Mouse (Mus musculus) stomach, embryonic 14.5 days (tissue): ENCODE data around the gene Dync1i2. TPM values are rescaled to one million over a fixed set of nuclear protein-coding genes. Genes with fewer than 3 reads are reported as not detected.

ENCODE experiments used
- ATAC-seq: fragments of 200-750 bp; cut with Nextera tagmentation; 2 replicates; pipeline ENCODE4 v1.8.0; 2017; ENCODE audit warnings: low read depth, moderate TSS enrichment; ENCODE audit not compliant: insufficient number of reproducible peaks, insufficient read depth, low FRiP score
- H3K27ac ChIP-seq: fragments of 300-500 bp; sonication (generic); 2 replicates; pipeline ENCODE4 v1.5.1; 2014; ENCODE audit warnings: mild to moderate bottlenecking, low read length, moderate library complexity, mixed read lengths
- H3K27me3 ChIP-seq: fragments of 300-500 bp; sonication (generic); 2 replicates; pipeline ENCODE4 v1.6.1; 2014; ENCODE audit warnings: low read length, control low read depth, mixed read lengths; ENCODE audit not compliant: control insufficient read depth, insufficient read depth
- H3K36me3 ChIP-seq: fragments of 300-500 bp; sonication (generic); 2 replicates; pipeline ENCODE4 v1.6.1; 2014; ENCODE audit warnings: mild to moderate bottlenecking, control low read depth, low read length, moderate library complexity, mixed read lengths; ENCODE audit not compliant: control insufficient read depth, insufficient read depth
- H3K4me1 ChIP-seq: fragments of 300-500 bp; sonication (generic); 2 replicates; pipeline ENCODE4 v1.6.1; 2014; ENCODE audit warnings: low read length, control low read depth, mixed read lengths; ENCODE audit not compliant: control insufficient read depth, insufficient read depth
- H3K4me2 ChIP-seq: fragments of 300-500 bp; sonication (generic); replicated peaks from 2 replicates; pipeline ENCODE4 v1.6.1; 2014; ENCODE audit warnings: low read depth, low read length, control low read depth
- H3K4me3 ChIP-seq: fragments of 300-500 bp; sonication (generic); 2 replicates; pipeline ENCODE4 v1.5.1; 2014; ENCODE audit warnings: low read depth, low read length, control low read depth
- H3K9ac ChIP-seq: fragments of 300-500 bp; sonication (generic); replicated peaks from 2 replicates; pipeline ENCODE4 v1.6.1; 2014; ENCODE audit warnings: low read depth, mild to moderate bottlenecking, control low read depth, low read length, moderate library complexity, mixed read lengths
- H3K9me3 ChIP-seq: fragments of 300-500 bp; sonication (generic); 2 replicates; pipeline ENCODE4 v1.6.1; 2016; ENCODE audit warnings: low read depth, low read length, control low read depth; ENCODE audit not compliant: control insufficient read depth
- WGBS: fragments of 180-500 bp; shearing (Covaris S2); extraction: QIAGEN DNeasy Blood & Tissue Kit; methylation state at CpG from one replicate; pipeline ENCODE4 v1.1.7; 2014; 5-methylcytosine and 5-hydroxymethylcytosine counted together
- polyA plus RNA-seq: library from polyadenylated mRNA; unstranded; fragments of >200 nt; fragmentation: Nextera tagmentation; extraction: Ambion mirVana; gene quantifications from 2 replicates; pipeline ENCODE4 v1.2.1, GENCODE M21; 2014

Gene Dync1i2
- polyA plus RNA-seq, 1 experiment from 2014 or later: 100 TPM

GRCm38 (mm10) chr2:71196947-71197346 is 14.6 kb upstream of the Dync1i2 start:
- H3K9me3 ChIP-seq: no peaks in the 10 kb centered on the region
- no peak overlapping the region for H3K27ac ChIP-seq
- WGBS: 56% methylated on average over 4 of the region's 4 CpGs
- no peaks in the 10 kb centered on the region for H3K27me3 ChIP-seq
- no peak overlapping the region for H3K9ac ChIP-seq
- H3K4me1 ChIP-seq: peaks cover 3% of the 10 kb centered on the region; the same call in 1 of the 2 replicates
- no peak overlapping the region for H3K4me2 ChIP-seq
- no peak for ATAC-seq
- no peak overlapping the region for H3K4me3 ChIP-seq
- no peaks in the 10 kb centered on the region for H3K36me3 ChIP-seq

- WGBS: 63% methylated on average over 3 of the region's 3 CpGs
- H3K4me1 ChIP-seq: no peaks in the 10 kb centered on the region; the same call in 1 of the 2 replicates
- no peak overlapping the region for H3K9ac ChIP-seq
- H3K4me3 ChIP-seq: no peak overlapping the region
- ATAC-seq: no peak
- no peaks in the 10 kb centered on the region for H3K9me3 ChIP-seq
- no peak overlapping the region for H3K4me2 ChIP-seq
- H3K36me3 ChIP-seq: no peaks in the 10 kb centered on the region
- H3K27ac ChIP-seq: no peak overlapping the region
- no peaks in the 10 kb centered on the region for H3K27me3 ChIP-seq
Measured at GRCm38 (mm10) chr2:71198907-71199306, 12.6 kb upstream of the Dync1i2 start.

- no peaks in the 10 kb centered on the region; the same call in 1 of the 2 replicates for H3K4me1 ChIP-seq
- no peak overlapping the region for H3K27ac ChIP-seq
- no peaks in the 10 kb centered on the region for H3K36me3 ChIP-seq
- WGBS: 58% methylated on average over 4 of the region's 4 CpGs
- no peak overlapping the region for H3K9ac ChIP-seq
- no peak overlapping the region for H3K4me2 ChIP-seq
- H3K4me3 ChIP-seq: no peak overlapping the region
- H3K9me3 ChIP-seq: no peaks in the 10 kb centered on the region
- H3K27me3 ChIP-seq: no peaks in the 10 kb centered on the region
- ATAC-seq: no peak
Measured at GRCm38 (mm10) chr2:71200485-71200884, 11.0 kb upstream of the Dync1i2 start.

GRCm38 (mm10) chr2:71201886-71202285 is 9.6 kb upstream of the Dync1i2 start:
- Histone ChIP-seq H3K4me2 (no peak overlapping the region), H3K4me1 (no peaks in the 10 kb centered on the region; the same call in 1 of the 2 replicates), H3K9ac (no peak overlapping the region), H3K27me3 (no peaks in the 10 kb centered on the region), H3K27ac (no peak overlapping the region), H3K36me3 (no peaks in the 10 kb centered on the region), H3K4me3 (no peak overlapping the region), H3K9me3 (no peaks in the 10 kb centered on the region)
- no peak for ATAC-seq
- WGBS: 69% methylated on average over 2 of the region's 2 CpGs

GRCm38 (mm10) chr2:71203819-71204432 is 7.6 kb upstream of the Dync1i2 start:
- ATAC-seq: peak; percentile 46; the same call in 1 of the 2 replicates
- Histone ChIP-seq H3K27ac (no peak overlapping the region), H3K4me3 (no peak overlapping the region)

DNA sequence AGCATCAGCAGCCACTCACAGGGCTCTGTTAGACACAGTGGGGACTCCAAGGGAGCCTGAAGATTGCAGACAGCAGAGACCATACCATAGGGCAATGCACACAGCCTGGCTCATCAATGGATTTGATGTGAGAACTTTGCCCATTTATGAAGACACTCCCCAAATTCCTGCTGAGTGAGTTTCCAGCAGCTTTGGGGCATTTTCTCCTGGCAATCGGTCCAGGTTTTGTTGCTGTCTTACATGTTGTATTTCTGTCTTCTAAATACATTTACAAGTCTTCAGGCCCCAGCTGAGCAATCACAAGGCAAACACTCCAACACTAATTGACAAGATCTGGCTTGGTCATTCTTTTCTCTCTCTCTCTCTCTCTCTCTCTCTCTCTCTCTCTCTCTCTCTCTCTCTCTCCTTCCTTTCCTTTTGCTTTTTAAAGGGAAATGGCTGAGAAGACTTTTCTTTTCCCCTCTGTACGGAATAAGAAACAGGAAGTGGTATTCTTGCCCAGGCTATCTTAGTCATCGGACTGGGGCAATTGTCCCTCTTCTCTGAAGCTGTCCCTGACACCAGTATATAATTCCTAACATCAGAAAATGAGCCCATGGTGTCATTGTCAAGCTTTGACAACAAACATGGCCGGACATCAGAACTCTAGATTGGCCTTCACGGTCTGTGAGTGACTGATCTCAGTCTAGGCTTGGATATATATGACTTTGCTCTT is 2.3 kb upstream of the Dync1i2 start:
- H3K9me3 ChIP-seq: no peaks in the 10 kb centered on the region
- H3K36me3 ChIP-seq: no peaks in the 10 kb centered on the region
- 70% methylated on average over 5 of the region's 5 CpGs for WGBS
- no peak overlapping the region for H3K9ac ChIP-seq
- no peaks in the 10 kb centered on the region for H3K27me3 ChIP-seq
- no peak for ATAC-seq
- no peak overlapping the region for H3K4me2 ChIP-seq
- H3K4me3 ChIP-seq: no peak overlapping the region
- no peak overlapping the region for H3K27ac ChIP-seq
- peaks cover 7% of the 10 kb centered on the region; the same call in 1 of the 2 replicates for H3K4me1 ChIP-seq

More at GRCm38 (mm10) chr2:71203819-71204432, 7.6 kb upstream of the Dync1i2 start:
- WGBS: 61% methylated on average over 16 of the region's 16 CpGs
- H3K4me1 ChIP-seq: no peaks in the 10 kb centered on the region
- no peaks in the 10 kb centered on the region for H3K36me3 ChIP-seq
- no peak overlapping the region for H3K9ac ChIP-seq
- H3K4me2 ChIP-seq: 0 out of 2 replicates have a peak overlapping the region, but pooled peaks have one; percentile 7
- no peaks in the 10 kb centered on the region for H3K9me3 ChIP-seq
- H3K27me3 ChIP-seq: no peaks in the 10 kb centered on the region

DNA sequence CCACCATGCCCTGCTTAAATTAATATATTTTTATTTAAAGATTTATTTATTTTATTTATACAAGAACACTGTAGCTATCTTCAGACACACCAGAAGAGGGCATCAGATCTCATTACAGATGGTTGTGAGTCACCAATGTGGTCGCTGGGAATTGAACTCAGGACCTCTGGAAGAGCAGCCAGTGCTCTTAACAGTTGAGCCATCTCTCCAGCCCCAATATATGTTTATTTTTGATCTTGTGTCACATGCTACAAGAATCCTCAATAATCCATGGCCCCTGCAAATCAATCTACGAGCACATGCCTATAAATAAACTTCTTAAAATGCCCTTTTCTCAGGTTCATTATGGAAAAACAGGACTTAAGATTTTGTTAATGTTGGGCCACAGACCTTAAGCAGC is 410 bp upstream of the Dync1i2 start:
- Histone ChIP-seq H3K9ac (no peak overlapping the region), H3K4me1 (peaks cover 7% of the 10 kb centered on the region; the same call in 1 of the 2 replicates), H3K4me3 (0 out of 2 replicates have a peak overlapping the region, but pooled peaks have one; percentile 99), H3K36me3 (peaks cover 3% of the 10 kb centered on the region), H3K27ac (no peak overlapping the region), H3K27me3 (no peaks in the 10 kb centered on the region), H3K9me3 (no peaks in the 10 kb centered on the region), H3K4me2 (no peak overlapping the region)
- WGBS: 87% methylated on average over 2 of the region's 2 CpGs
- no peak for ATAC-seq

DNA sequence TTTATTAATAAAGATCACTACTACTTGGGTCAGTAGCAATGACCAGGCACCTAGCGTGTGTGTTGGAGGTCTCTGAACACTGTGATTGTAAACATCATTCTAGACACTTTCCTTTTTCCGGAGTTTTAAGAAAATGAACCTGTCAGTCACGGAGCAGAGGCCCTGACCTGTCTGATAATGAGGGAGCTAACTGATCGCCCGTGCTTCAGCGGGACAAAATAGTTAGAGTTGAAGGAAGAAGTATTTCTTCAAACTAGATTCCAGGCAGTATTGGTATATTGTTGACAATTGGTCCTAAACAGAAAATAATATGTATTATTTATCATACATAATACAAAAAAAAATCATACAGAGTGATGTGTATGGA is 837 bp downstream of the Dync1i2 start:
- peaks cover 3% of the 10 kb centered on the region for H3K36me3 ChIP-seq
- peak overlapping the region; percentile 90 for H3K9ac ChIP-seq
- peaks cover 7% of the 10 kb centered on the region; the same call in 1 of the 2 replicates for H3K4me1 ChIP-seq
- under 1% methylated on average over 6 of the region's 6 CpGs for WGBS
- no peak for ATAC-seq
- peak overlapping the region; percentile 99 for H3K4me3 ChIP-seq
- peak overlapping the region; percentile 56 for H3K4me2 ChIP-seq
- no peaks in the 10 kb centered on the region for H3K27me3 ChIP-seq
- H3K27ac ChIP-seq: no peak overlapping the region
- no peaks in the 10 kb centered on the region for H3K9me3 ChIP-seq
